Mouse (Mus musculus): ENCODE measurements at regions not wholly inside any gene's neighbourhood (a gene's known extent, or its start where the extent isn't known, plus 50 kb on each side); places are given as distances from the start of the nearest gene placed in this dataset.

GRCm38 (mm10) chr9:59193971-59194370, 97.4 kb upstream of the Adpgk start:
- DNase-seq (ENCODE audit: low read depth), result no peak
- TF ChIP-seq CTCF (IDR thresholded peaks at IDR 0.05; ENCODE audit: borderline replicate concordance, extremely low read depth, insufficient read depth, insufficient read length) (no peak), POLR2A (IDR thresholded peaks at IDR 0.05; ENCODE audit: borderline replicate concordance, extremely low read depth, insufficient read depth, insufficient read length, poor library complexity, severe bottlenecking) (no peak)

GRCm38 (mm10) chr9:59189141-59189540, 102.2 kb upstream of the Adpgk start:
- TF ChIP-seq CTCF (IDR thresholded peaks at IDR 0.05; ENCODE audit: borderline replicate concordance, extremely low read depth, insufficient read depth, insufficient read length) (no peak), POLR2A (IDR thresholded peaks at IDR 0.05; ENCODE audit: borderline replicate concordance, extremely low read depth, insufficient read depth, insufficient read length, poor library complexity, severe bottlenecking) (no peak)
- peak; percentile 55 for DNase-seq (ENCODE audit: low read depth)

- TF ChIP-seq CTCF (IDR thresholded peaks at IDR 0.05; ENCODE audit: borderline replicate concordance, extremely low read depth, insufficient read depth, insufficient read length) (no peak), POLR2A (IDR thresholded peaks at IDR 0.05; ENCODE audit: borderline replicate concordance, extremely low read depth, insufficient read depth, insufficient read length, poor library complexity, severe bottlenecking) (no peak)
- DNase-seq (ENCODE audit: low read depth), result no peak
Measured at GRCm38 (mm10) chr9:59188411-59188810, 102.9 kb upstream of the Adpgk start.

- no peak for DNase-seq (ENCODE audit: low read depth)
- no peak for TF ChIP-seq CTCF (IDR thresholded peaks at IDR 0.05; ENCODE audit: borderline replicate concordance, extremely low read depth, insufficient read depth, insufficient read length)
- TF ChIP-seq POLR2A (IDR thresholded peaks at IDR 0.05; ENCODE audit: borderline replicate concordance, extremely low read depth, insufficient read depth, insufficient read length, poor library complexity, severe bottlenecking), result no peak
Measured at GRCm38 (mm10) chr9:59186326-59186725, 105.0 kb upstream of the Adpgk start.

- no peak for DNase-seq (ENCODE audit: low read depth)
- TF ChIP-seq POLR2A (IDR thresholded peaks at IDR 0.05; ENCODE audit: borderline replicate concordance, extremely low read depth, insufficient read depth, insufficient read length, poor library complexity, severe bottlenecking) (no peak), CTCF (IDR thresholded peaks at IDR 0.05; ENCODE audit: borderline replicate concordance, extremely low read depth, insufficient read depth, insufficient read length) (no peak)
Measured at GRCm38 (mm10) chr9:59184089-59184488, 107.3 kb upstream of the Adpgk start.

- TF ChIP-seq POLR2A (IDR thresholded peaks at IDR 0.05; ENCODE audit: borderline replicate concordance, extremely low read depth, insufficient read depth, insufficient read length, poor library complexity, severe bottlenecking), result no peak
- no peak for TF ChIP-seq CTCF (IDR thresholded peaks at IDR 0.05; ENCODE audit: borderline replicate concordance, extremely low read depth, insufficient read depth, insufficient read length)
- DNase-seq (ENCODE audit: low read depth), result no peak
Measured at GRCm38 (mm10) chr9:59182906-59183305, 108.5 kb upstream of the Adpgk start.

- TF ChIP-seq CTCF (IDR thresholded peaks at IDR 0.05; ENCODE audit: borderline replicate concordance, extremely low read depth, insufficient read depth, insufficient read length) (no peak), POLR2A (IDR thresholded peaks at IDR 0.05; ENCODE audit: borderline replicate concordance, extremely low read depth, insufficient read depth, insufficient read length, poor library complexity, severe bottlenecking) (no peak)
- peak; percentile 58 for DNase-seq (ENCODE audit: low read depth)
Measured at GRCm38 (mm10) chr9:59182490-59182889, 108.9 kb upstream of the Adpgk start.

- TF ChIP-seq CTCF (IDR thresholded peaks at IDR 0.05; ENCODE audit: borderline replicate concordance, extremely low read depth, insufficient read depth, insufficient read length), result no peak
- TF ChIP-seq POLR2A (IDR thresholded peaks at IDR 0.05; ENCODE audit: borderline replicate concordance, extremely low read depth, insufficient read depth, insufficient read length, poor library complexity, severe bottlenecking), result no peak
- peak; percentile 44 for DNase-seq (ENCODE audit: low read depth)
Measured at GRCm38 (mm10) chr9:59171576-59171975, 119.8 kb upstream of the Adpgk start.

- TF ChIP-seq POLR2A (IDR thresholded peaks at IDR 0.05; ENCODE audit: borderline replicate concordance, extremely low read depth, insufficient read depth, insufficient read length, poor library complexity, severe bottlenecking), result no peak
- DNase-seq (ENCODE audit: low read depth), result peak; percentile 77
Measured at GRCm38 (mm10) chr9:59163390-59163976, 127.2 kb upstream of the Neo1 start.

GRCm38 (mm10) chr9:59162954-59163353, 126.7 kb upstream of the Neo1 start:
- no peak for TF ChIP-seq CTCF (IDR thresholded peaks at IDR 0.05; ENCODE audit: borderline replicate concordance, extremely low read depth, insufficient read depth, insufficient read length)
- no peak for TF ChIP-seq POLR2A (IDR thresholded peaks at IDR 0.05; ENCODE audit: borderline replicate concordance, extremely low read depth, insufficient read depth, insufficient read length, poor library complexity, severe bottlenecking)
- peak; percentile 67 for DNase-seq (ENCODE audit: low read depth)

GRCm38 (mm10) chr9:59157663-59158062, 121.4 kb upstream of the Neo1 start:
- TF ChIP-seq CTCF (IDR thresholded peaks at IDR 0.05; ENCODE audit: borderline replicate concordance, extremely low read depth, insufficient read depth, insufficient read length) (no peak), POLR2A (IDR thresholded peaks at IDR 0.05; ENCODE audit: borderline replicate concordance, extremely low read depth, insufficient read depth, insufficient read length, poor library complexity, severe bottlenecking) (no peak)
- no peak for DNase-seq (ENCODE audit: low read depth)

GRCm38 (mm10) chr9:59153945-59154344, 117.7 kb upstream of the Neo1 start:
- no peak for DNase-seq (ENCODE audit: low read depth)
- TF ChIP-seq CTCF (IDR thresholded peaks at IDR 0.05; ENCODE audit: borderline replicate concordance, extremely low read depth, insufficient read depth, insufficient read length) (no peak), POLR2A (IDR thresholded peaks at IDR 0.05; ENCODE audit: borderline replicate concordance, extremely low read depth, insufficient read depth, insufficient read length, poor library complexity, severe bottlenecking) (no peak)
